Mouse (Mus musculus): ENCODE measurements around the gene Gh.

Gh gene

DNA sequence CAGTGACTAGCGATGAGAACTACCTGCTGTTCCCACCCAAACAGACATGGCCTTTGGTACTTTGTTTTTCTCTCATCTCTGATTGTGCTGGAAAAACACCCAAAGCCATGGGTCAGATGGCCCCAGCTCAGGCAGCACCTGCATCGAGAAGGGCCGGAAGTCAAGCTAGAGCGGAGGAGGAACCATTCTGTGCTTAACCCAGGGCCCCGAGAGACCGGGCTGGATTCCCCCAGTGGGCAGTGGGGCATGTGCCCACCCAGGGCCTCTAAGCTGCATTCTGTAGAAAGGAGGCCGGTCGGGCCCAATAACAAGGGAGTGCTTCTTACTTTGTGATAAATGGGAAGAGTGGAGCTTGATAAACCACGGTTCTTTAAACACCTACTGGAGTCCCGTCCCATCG lies 6.5 kb upstream of the Gh start:
- no peak for DNase-seq (ENCODE audit: low read depth)

DNA sequence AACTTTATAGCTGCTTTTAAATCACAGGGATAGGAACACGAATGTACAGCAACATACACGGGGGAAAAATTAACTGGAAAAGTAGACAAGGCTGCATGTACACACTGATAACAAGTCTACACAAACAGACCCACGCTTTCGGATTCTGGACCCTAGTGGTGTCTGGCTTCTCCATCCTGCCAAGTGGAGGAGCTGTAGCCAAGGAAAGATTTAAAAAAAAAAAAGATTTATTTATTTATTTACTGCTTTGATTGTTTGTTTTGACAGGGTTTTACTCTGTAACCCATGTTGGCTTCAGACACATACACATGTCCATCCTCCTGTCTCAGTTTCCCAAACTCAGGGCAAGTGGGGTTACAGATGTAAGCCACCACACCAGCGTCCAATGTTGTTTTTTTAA lies 5.8 kb upstream of the Gh start:
- DNase-seq (ENCODE audit: low read depth): no peak

- DNase-seq (ENCODE audit: low read depth): no peak
These were observed 5.1 kb upstream of the Gh start for GRCm38 (mm10) chr11:106306758-106307157.

DNA sequence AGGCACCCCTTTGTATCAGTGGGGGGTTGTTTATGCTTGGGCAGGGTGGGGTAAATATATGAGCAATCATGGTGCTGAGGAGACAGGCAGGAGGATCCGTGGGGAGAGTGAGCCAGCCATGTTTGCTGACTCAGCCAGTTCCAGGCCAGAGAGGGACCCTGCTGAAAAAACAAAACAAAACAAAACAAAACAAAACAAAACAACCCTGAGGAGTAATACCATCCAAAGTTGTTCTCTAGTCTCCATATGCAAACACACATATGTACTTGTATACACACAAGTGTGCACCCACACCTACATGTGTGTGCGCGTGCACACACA lies 4.4 kb upstream of the Gh start:
- DNase-seq (ENCODE audit: low read depth): no peak

GRCm38 (mm10) chr11:106305348-106306064 lies 3.8 kb upstream of the Gh start:
- DNase-seq (ENCODE audit: low read depth): no peak

- peak; percentile 89 for DNase-seq (ENCODE audit: low read depth)
These were observed 969 bp upstream of the Gh start for GRCm38 (mm10) chr11:106302634-106303033.

- no peak for DNase-seq (ENCODE audit: low read depth)
These were observed 9.8 kb downstream of the Gh start for GRCm38 (mm10) chr11:106291861-106292260.

GRCm38 (mm10) chr11:106290376-106290775 lies 11.3 kb downstream of the Gh start:
- DNase-seq (ENCODE audit: low read depth): no peak

DNA sequence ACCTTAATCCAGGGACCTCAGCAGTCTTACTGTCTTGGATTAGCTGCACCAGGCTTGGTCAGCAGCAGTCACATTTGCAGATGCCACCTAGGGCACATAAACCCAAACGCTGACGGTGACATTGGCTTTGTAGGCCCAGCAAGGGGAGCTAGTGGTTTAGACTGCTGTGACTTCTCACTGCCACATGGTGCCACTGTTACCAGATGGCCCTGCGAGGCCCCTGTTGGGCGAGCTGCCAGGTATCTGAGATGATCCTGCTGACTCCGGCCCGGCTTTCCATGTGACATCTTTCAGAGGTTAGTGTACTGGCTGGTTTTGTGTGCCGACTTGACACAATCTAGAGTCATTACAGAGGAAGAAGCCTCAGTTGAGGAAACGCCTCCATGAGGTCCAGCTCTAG lies 12.3 kb downstream of the Gh start:
- no peak for DNase-seq (ENCODE audit: low read depth)

GRCm38 (mm10) chr11:106286987-106287386 lies 14.7 kb downstream of the Gh start:
- no peak for DNase-seq (ENCODE audit: low read depth)

- DNase-seq (ENCODE audit: low read depth): no peak
These were observed 15.5 kb downstream of the Gh start for GRCm38 (mm10) chr11:106286206-106286605.

DNA sequence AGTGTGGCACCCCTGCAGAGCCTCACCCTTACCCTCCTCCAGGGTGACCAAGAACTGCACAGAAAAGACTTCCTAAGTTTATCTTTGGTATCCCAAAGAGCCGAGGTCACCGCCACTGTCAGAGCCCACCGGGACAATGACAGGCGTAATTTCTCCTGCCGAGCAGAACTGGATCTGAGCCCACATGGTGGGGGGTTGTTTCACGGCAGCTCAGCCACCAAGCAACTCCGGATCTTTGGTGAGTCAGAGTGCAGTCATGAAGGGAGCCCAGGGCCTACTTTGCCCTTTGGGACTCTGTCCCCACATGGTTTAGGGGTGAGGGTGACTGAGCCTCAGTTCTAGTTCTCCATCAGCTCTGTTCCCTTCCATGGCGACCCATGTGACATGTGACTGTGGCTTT lies 17.5 kb downstream of the Gh start:
- DNase-seq (ENCODE audit: low read depth): no peak

- no peak for DNase-seq (ENCODE audit: low read depth)
These were observed 18.3 kb downstream of the Gh start for GRCm38 (mm10) chr11:106283371-106283770.

GRCm38 (mm10) chr11:106282452-106282851 lies 19.2 kb downstream of the Gh start:
- DNase-seq (ENCODE audit: low read depth): no peak

- DNase-seq (ENCODE audit: low read depth): peak; percentile 100
These were observed 25.2 kb downstream of the Gh start, which contains the start of gene Tcam1 for GRCm38 (mm10) chr11:106276454-106276853. Tcam1 (plus strand) TSS chr11:106276672.

DNA sequence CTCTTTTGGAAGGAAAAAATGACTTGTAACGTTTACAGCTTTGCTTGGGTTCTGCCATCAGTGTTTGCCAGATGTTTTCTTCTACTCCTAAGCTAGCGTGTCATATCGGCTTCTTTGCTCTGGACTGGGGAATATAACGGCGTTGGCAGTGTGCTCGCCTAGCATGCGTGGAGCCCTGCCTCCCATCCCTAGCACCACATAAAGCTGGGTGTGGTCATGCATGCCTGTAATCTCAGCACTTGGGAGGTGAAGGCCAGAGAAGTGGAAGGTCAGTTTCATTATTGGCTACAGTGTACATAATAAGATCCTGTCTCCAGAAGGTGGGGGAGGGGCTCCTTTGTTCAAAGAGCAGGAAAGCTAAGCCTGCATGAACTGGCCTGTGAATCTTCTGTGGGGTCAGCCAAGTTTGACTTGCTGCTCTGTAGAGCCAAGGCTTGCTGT lies 26.7 kb downstream of the Gh start:
- DNase-seq (ENCODE audit: low read depth): peak; percentile 16

GRCm38 (mm10) chr11:106274374-106274773 lies 27.3 kb downstream of the Gh start:
- peak; percentile 26 for DNase-seq (ENCODE audit: low read depth)

GRCm38 (mm10) chr11:106273811-106274210 lies 27.9 kb downstream of the Gh start:
- peak; percentile 25 for DNase-seq (ENCODE audit: low read depth)

DNA sequence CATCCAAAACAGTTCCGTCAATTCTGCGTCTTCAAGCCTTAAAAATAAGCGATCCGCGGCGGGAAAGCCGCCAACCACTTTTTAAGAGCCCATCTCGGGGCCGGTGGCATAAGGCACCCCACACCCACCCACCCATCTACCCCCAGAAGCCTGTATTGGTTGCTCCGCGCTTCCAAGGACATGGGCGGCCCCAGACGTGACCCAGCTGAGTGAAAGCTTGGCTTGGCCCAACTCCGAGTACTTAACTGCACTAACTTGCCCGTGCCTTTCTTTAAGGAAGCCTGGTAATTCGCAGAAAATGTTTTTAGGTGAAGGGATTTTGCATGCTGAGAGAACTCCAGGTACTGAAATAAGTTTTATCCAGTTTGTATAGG lies 28.4 kb downstream of the Gh start:
- DNase-seq (ENCODE audit: low read depth): no peak

- DNase-seq (ENCODE audit: low read depth): peak; percentile 96
These were observed 28.9 kb downstream of the Gh start, which contains the start of gene Smarcd2 for GRCm38 (mm10) chr11:106272644-106273310. Smarcd2 (minus strand) TSS chr11:106272972.

GRCm38 (mm10) chr11:106271794-106272643 lies 29.6 kb downstream of the Gh start:
- DNase-seq (ENCODE audit: low read depth): no peak

- peak; percentile 28 for DNase-seq (ENCODE audit: low read depth)
These were observed 30.4 kb downstream of the Gh start for GRCm38 (mm10) chr11:106271131-106271793.

Measured in naive thymus-derived CD4-positive, alpha-beta T cell, adult 2 months (primary cell).